ENCODE assay signal across 13 mouse cellular contexts in the genomic region with DNA sequence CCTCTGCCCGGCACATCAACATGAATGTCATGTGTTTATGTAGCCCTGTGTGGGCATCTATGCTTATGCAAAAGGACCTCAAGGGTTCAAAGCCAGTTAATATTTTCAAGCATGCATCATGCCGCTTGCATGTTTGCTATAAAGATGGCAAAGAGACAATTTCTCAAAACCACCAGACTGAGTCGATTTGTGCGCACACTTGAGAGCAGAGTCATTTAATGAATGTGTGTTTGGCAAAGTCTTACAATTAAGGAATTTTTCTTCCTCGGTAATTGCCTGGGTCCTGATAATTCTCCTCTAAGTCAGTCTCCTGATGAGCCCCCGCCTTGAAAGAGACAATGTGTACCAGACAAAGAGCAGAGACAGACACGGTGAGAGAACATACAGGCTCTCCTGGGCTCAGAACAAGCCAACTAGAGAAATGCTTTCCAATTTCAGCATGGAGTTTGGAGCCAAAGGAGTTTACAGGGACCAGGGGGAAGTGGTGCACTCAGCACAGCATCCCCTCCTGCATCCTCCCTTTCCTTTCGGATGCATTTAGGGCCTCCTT.
A peak's percentile ranks its signal among the peaks of the same experiment; 100 is the strongest.
DNase-seq lines count a peak whose midpoint lies in the region; ATAC-seq and TF ChIP-seq lines count a peak whose summit lies in the region.
"Had no signal": no experiment of that assay in that cellular context is flagged by ENCODE, and none has a peak within 500 bp of the region (broad histone marks: within the 10 kb centered on the region; RNA-seq: fewer than 3 reads in every experiment).

No protein-coding gene starts in this region.

- 0 out of 2 replicates have a peak, but pooled peaks have one; percentile 7 for ATAC-seq in forebrain, embryonic 14.5 days
- no peak for ATAC-seq in forebrain, embryonic 11.5 days (replicated peaks; ENCODE audit: low FRiP score)
- ATAC-seq in intestine, embryonic 14.5 days (replicated peaks; ENCODE audit: low FRiP score, low TSS enrichment, low read depth): no peak
- ATAC-seq in intestine, postnatal 0 days: no peak
- peak; percentile 43; the same call in 1 of the 2 replicates for ATAC-seq in intestine, embryonic 16.5 days

- TF ChIP-seq CTCF in intestine, postnatal 0 days (IDR thresholded peaks at IDR 0.05; ENCODE audit: low read depth): no peak

- peak; percentile 47 for DNase-seq in forebrain, embryonic 14.5 days (ENCODE audit: low spot score)
- no peak for DNase-seq in forebrain, embryonic 11.5 days (ENCODE audit: low spot score)
- DNase-seq in intestine, embryonic 14.5 days (ENCODE audit: low spot score): no peak
- peak; percentile 75 for DNase-seq in Muller cell, postnatal 12 days (ENCODE audit: inconsistent ontology term)
- no peak for DNase-seq in ovary, postnatal 10 days (ENCODE audit: low spot score)
- no peak for DNase-seq in cerebellum, postnatal 14 days
- DNase-seq: kidney, adult 18-20 months; liver, embryonic 13.5 days had no signal

- no peaks in the 10 kb centered on the region for H3K27me3 ChIP-seq in forebrain, embryonic 14.5 days (replicated peaks; ENCODE audit: control insufficient read depth, insufficient read depth, low read length)
- H3K27me3 ChIP-seq in forebrain, embryonic 11.5 days (ENCODE audit: control insufficient read depth, insufficient read depth, low read length): no peaks in the 10 kb centered on the region
- H3K27me3 ChIP-seq in intestine, embryonic 14.5 days (replicated peaks; ENCODE audit: control insufficient read depth, insufficient read depth, low read length): no peaks in the 10 kb centered on the region
- no peaks in the 10 kb centered on the region for H3K27me3 ChIP-seq in intestine, postnatal 0 days (replicated peaks; ENCODE audit: control insufficient read depth, insufficient read depth, low read length)
- H3K27me3 ChIP-seq in intestine, embryonic 16.5 days (replicated peaks; ENCODE audit: control insufficient read depth, insufficient read depth, low read length): no peaks in the 10 kb centered on the region
- H3K27me3 ChIP-seq: liver, embryonic 13.5 days; midbrain, embryonic 12.5 days had no signal

- 47% methylated on average over 8 of the region's 8 CpGs for WGBS in forebrain, embryonic 14.5 days
- 80% methylated on average over 8 of the region's 8 CpGs for WGBS in forebrain, embryonic 11.5 days
- 33% methylated on average over 8 of the region's 8 CpGs for WGBS in intestine, embryonic 14.5 days
- 53% methylated on average over 8 of the region's 8 CpGs for WGBS in intestine, postnatal 0 days
- WGBS in intestine, embryonic 16.5 days: 40% methylated on average over 8 of the region's 8 CpGs

- no peaks in the 10 kb centered on the region for H3K36me3 ChIP-seq in forebrain, embryonic 14.5 days (ENCODE audit: control insufficient read depth, insufficient read depth, low read length)
- no peaks in the 10 kb centered on the region for H3K36me3 ChIP-seq in forebrain, embryonic 11.5 days (ENCODE audit: control insufficient read depth, insufficient read depth, low read length)
- no peaks in the 10 kb centered on the region for H3K36me3 ChIP-seq in intestine, embryonic 14.5 days (ENCODE audit: control insufficient read depth, insufficient read depth, low read length)
- H3K36me3 ChIP-seq in intestine, postnatal 0 days (ENCODE audit: control insufficient read depth, insufficient read depth): no peaks in the 10 kb centered on the region
- H3K36me3 ChIP-seq in intestine, embryonic 16.5 days (ENCODE audit: control insufficient read depth, insufficient read depth, low read length): no peaks in the 10 kb centered on the region; the same call in 1 of the 2 replicates
- H3K36me3 ChIP-seq: midbrain, embryonic 12.5 days had no signal

- no peak overlapping the region; the same call in 1 of the 2 replicates for H3K27ac ChIP-seq in forebrain, embryonic 14.5 days (ENCODE audit: low read depth, low read length)
- H3K27ac ChIP-seq in forebrain, embryonic 11.5 days (ENCODE audit: low read depth, low read length): no peak overlapping the region
- H3K27ac ChIP-seq in intestine, embryonic 14.5 days (ENCODE audit: low read depth): peak overlapping the region; percentile 58
- H3K27ac ChIP-seq in intestine, postnatal 0 days (ENCODE audit: low read depth, low read length): no peak overlapping the region
- peak overlapping the region; percentile 66 for H3K27ac ChIP-seq in intestine, embryonic 16.5 days (ENCODE audit: low read length)
- H3K27ac ChIP-seq: limb, embryonic 10.5 days; liver, embryonic 13.5 days; macrophage; midbrain, embryonic 12.5 days had no signal

- H3K9ac ChIP-seq in forebrain, embryonic 14.5 days (ENCODE audit: low read length): no peak overlapping the region
- H3K9ac ChIP-seq in forebrain, embryonic 11.5 days (ENCODE audit: low read length): no peak overlapping the region
- H3K9ac ChIP-seq in intestine, embryonic 14.5 days (ENCODE audit: low read length): no peak overlapping the region
- no peak overlapping the region for H3K9ac ChIP-seq in intestine, postnatal 0 days (ENCODE audit: low read depth, low read length)
- H3K9ac ChIP-seq in intestine, embryonic 16.5 days (ENCODE audit: low read depth, low read length): no peak overlapping the region
- H3K9ac ChIP-seq: liver, embryonic 13.5 days; midbrain, embryonic 12.5 days had no signal

- no peak overlapping the region for H3K4me3 ChIP-seq in forebrain, embryonic 14.5 days (ENCODE audit: low read depth, low read length)
- H3K4me3 ChIP-seq in forebrain, embryonic 11.5 days (ENCODE audit: low read depth, low read length): no peak overlapping the region
- H3K4me3 ChIP-seq in intestine, embryonic 14.5 days (ENCODE audit: low read depth, low read length): no peak overlapping the region
- no peak overlapping the region for H3K4me3 ChIP-seq in intestine, postnatal 0 days (ENCODE audit: low read depth, low read length)
- no peak overlapping the region for H3K4me3 ChIP-seq in intestine, embryonic 16.5 days (ENCODE audit: low read length)
- H3K4me3 ChIP-seq: limb, embryonic 10.5 days; liver, embryonic 13.5 days; midbrain, embryonic 12.5 days had no signal

- H3K4me1 ChIP-seq in forebrain, embryonic 14.5 days (ENCODE audit: control insufficient read depth, insufficient read depth, low read length): no peaks in the 10 kb centered on the region
- H3K4me1 ChIP-seq in forebrain, embryonic 11.5 days (replicated peaks; ENCODE audit: control insufficient read depth, insufficient read depth, low read length): no peaks in the 10 kb centered on the region; the same call in 1 of the 2 replicates
- peaks cover 29% of the 10 kb centered on the region for H3K4me1 ChIP-seq in intestine, embryonic 14.5 days (replicated peaks; ENCODE audit: control insufficient read depth, insufficient read depth, low read length)
- 0 out of 2 replicates have a peak, but pooled peaks cover 4% of the 10 kb centered on the region for H3K4me1 ChIP-seq in intestine, postnatal 0 days (replicated peaks; ENCODE audit: control insufficient read depth, insufficient read depth, low read length)
- peaks cover 17% of the 10 kb centered on the region for H3K4me1 ChIP-seq in intestine, embryonic 16.5 days (ENCODE audit: control insufficient read depth, insufficient read depth, low read length)
- H3K4me1 ChIP-seq: midbrain, embryonic 12.5 days had no signal

- no peaks in the 10 kb centered on the region for H3K9me3 ChIP-seq in forebrain, embryonic 14.5 days (replicated peaks; ENCODE audit: control insufficient read depth, low read length)
- H3K9me3 ChIP-seq in forebrain, embryonic 11.5 days (ENCODE audit: control insufficient read depth, low read length): no peaks in the 10 kb centered on the region
- H3K9me3 ChIP-seq in intestine, embryonic 14.5 days (ENCODE audit: control insufficient read depth, low read length): no peaks in the 10 kb centered on the region
- H3K9me3 ChIP-seq in intestine, postnatal 0 days (ENCODE audit: control insufficient read depth): no peaks in the 10 kb centered on the region
- no peaks in the 10 kb centered on the region for H3K9me3 ChIP-seq in intestine, embryonic 16.5 days (ENCODE audit: control insufficient read depth, low read length)
- H3K9me3 ChIP-seq: limb, embryonic 10.5 days; liver, embryonic 13.5 days; midbrain, embryonic 12.5 days had no signal

- H3K4me2 ChIP-seq in forebrain, embryonic 14.5 days (ENCODE audit: low read length): no peak overlapping the region
- H3K4me2 ChIP-seq in forebrain, embryonic 11.5 days (ENCODE audit: low read depth, low read length, severe bottlenecking): no peak overlapping the region
- no peak overlapping the region for H3K4me2 ChIP-seq in intestine, embryonic 14.5 days (ENCODE audit: low read length)
- H3K4me2 ChIP-seq in intestine, postnatal 0 days (replicated peaks; ENCODE audit: low read depth): no peak overlapping the region
- no peak overlapping the region for H3K4me2 ChIP-seq in intestine, embryonic 16.5 days (ENCODE audit: low read depth, low read length)
- H3K4me2 ChIP-seq: liver, embryonic 13.5 days; midbrain, embryonic 12.5 days had no signal

Comparison
In these comparisons a context has a peak if more than half of its experiments do, and no peak if none do; other contexts are left out.
1. ATAC-seq: peak in forebrain, embryonic 14.5 days (single experiment) and intestine, embryonic 16.5 days (single experiment); none in forebrain, embryonic 11.5 days (single experiment), intestine, embryonic 14.5 days (single experiment) and intestine, postnatal 0 days (single experiment).
2. DNase-seq: peak in forebrain, embryonic 14.5 days (single experiment) and Muller cell, postnatal 12 days (single experiment); none in forebrain, embryonic 11.5 days (single experiment), intestine, embryonic 14.5 days (single experiment), ovary, postnatal 10 days (single experiment) and cerebellum, postnatal 14 days (0 of 2).
3. H3K27ac ChIP-seq: peak in intestine, embryonic 14.5 days (single experiment) and intestine, embryonic 16.5 days (single experiment); none in forebrain, embryonic 14.5 days (single experiment), forebrain, embryonic 11.5 days (single experiment) and intestine, postnatal 0 days (single experiment).